Mouse (Mus musculus): ENCODE data around the gene Ankrd61. TPM values are rescaled to one million over a fixed set of nuclear protein-coding genes. Genes with fewer than 3 reads are reported as not detected.
A peak's percentile ranks its signal among the peaks of the same experiment; 100 is the strongest.

The Ankrd61 gene
- 0.22 and 0.38 TPM in 2 replicates for polyA plus RNA-seq (2016; fragmentation: Nextera tagmentation; extraction: Ambion mirVana)

DNA sequence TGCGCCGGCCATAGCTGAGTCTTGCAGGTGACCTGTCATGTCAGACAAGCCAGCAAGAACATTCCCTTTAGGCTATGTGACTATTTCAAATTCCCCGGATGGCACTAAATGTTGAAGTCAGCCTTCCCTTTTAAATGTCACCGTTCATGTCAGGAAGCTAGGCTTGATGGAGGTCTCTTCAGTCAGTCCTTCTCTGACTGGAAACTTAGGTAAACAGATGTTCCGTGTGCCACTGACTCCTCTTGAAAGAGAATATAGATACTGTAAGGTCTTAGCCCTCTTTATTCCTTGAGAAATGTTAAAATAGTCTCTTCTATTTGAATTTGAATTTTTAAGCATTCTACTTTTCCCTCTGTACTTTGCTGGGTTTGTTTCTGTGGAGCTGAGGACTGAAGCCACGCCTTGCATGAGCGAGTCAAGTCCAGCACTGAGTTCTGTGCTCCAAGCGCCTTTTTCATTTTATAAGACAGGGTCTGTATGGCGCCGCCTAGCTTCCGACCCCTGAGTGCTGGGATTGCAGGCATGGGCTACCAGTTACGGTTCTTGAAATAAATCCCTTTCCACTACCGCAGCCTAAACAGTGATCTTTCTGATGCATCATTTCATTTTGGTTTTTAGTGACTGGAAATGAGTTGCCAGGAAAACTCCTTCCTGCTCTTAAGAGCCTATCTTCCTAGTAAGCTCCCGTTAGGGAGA is at the start of gene Ankrd61:
Ankrd61 (minus strand) TSS at position 51 of the 696 bp plus-strand sequence.
- no peak for DNase-seq (ENCODE audit: low spot score)
- H3K36me3 ChIP-seq: peaks cover 92% of the 10 kb centered on the region
- WGBS: 88% methylated on average over 14 of the region's 14 CpGs

DNA sequence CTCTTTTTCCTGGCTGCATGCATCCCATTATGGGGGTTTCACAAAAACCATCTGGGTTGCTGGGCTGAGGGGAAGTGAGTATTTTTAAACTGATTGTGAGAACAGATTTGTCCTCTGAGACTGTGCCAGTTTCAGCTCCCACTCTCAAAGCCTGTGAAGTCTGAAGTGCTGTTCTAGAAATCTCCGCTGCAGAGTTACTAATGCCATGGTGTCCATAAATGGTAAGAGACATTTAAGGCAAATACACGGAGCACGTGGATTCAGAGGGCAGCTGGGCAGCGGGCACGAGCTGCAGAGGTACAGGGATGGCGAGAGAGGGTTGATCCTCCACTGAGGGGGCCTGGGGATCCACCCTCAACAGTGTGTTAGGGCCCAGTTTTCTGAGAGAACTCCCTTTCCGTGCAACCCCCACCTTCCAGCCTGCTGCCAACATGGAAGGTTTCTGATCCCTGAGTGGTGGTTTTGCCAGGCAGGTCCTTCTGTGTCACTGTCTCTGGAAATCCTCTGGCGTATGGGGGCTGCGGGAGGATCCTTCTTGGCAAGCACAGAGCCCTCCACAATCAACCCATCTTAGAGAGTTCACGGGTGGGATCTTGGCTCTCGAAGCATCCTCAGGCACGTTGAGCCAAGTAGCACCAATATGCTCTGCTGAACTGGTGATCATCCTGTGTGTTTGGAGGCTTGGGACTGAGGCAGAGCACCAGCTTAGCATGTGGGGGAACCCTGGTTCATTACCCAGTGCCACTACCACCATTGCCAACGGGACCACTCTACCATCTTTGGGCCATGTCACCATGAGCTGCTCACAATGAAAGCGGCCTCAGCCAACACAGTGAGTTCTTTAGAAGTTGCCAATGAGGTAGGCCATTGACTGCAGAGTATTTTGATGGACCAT is 46.0 kb upstream of the Ankrd61 start:
- no peaks in the 10 kb centered on the region for H3K4me1 ChIP-seq
- H3K9me3 ChIP-seq (replicated peaks): peaks cover 4% of the 10 kb centered on the region; the same call in 1 of the 2 replicates
- no peaks in the 10 kb centered on the region for H3K27me3 ChIP-seq (ENCODE audit: low read depth, poor library complexity, severe bottlenecking)
- no peaks in the 10 kb centered on the region for H3K36me3 ChIP-seq
- no peak overlapping the region for H3K27ac ChIP-seq (replicated peaks)
- no peak for DNase-seq (ENCODE audit: low spot score)
- H3K4me3 ChIP-seq: no peak overlapping the region
- 91% methylated on average over 14 of the region's 14 CpGs for WGBS

More for the DNA sequence above, at the start of gene Ankrd61:
- H3K4me3 ChIP-seq: no peak within 1 kb of the TSS
- no peak within 1 kb of the TSS for H3K27ac ChIP-seq (replicated peaks)
- H3K27me3 ChIP-seq (ENCODE audit: low read depth, poor library complexity, severe bottlenecking): no peaks in the 10 kb centered on the region
- H3K4me1 ChIP-seq: no peaks in the 10 kb centered on the region
- H3K9me3 ChIP-seq (replicated peaks): no peaks in the 10 kb centered on the region

DNA sequence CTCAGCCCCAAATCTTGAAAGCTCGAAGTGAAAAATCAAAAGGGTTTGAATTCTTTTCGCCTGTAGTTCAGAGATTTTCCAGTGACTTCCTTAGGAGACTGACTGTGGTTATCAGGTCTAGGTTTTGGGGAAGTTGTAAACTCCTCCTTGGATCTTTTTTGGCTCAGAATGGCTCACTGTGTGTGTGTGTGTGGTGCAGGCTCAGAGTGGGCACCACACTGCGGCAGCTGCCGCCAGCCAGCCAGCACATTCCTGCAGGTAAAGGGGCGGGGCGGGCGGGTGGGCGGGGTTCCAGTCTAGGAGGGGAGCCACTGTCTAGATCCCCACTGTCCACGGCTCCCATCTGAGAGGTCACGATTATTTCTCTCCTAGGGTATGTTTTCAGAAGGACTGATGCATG is 44.1 kb upstream of the Ankrd61 start:
- peaks cover 4% of the 10 kb centered on the region; the same call in 1 of the 2 replicates for H3K9me3 ChIP-seq (replicated peaks)
- no peaks in the 10 kb centered on the region for H3K36me3 ChIP-seq
- no peak overlapping the region for H3K27ac ChIP-seq (replicated peaks)
- 26% methylated on average over 10 of the region's 10 CpGs for WGBS
- H3K4me1 ChIP-seq: no peaks in the 10 kb centered on the region
- H3K27me3 ChIP-seq (ENCODE audit: low read depth, poor library complexity, severe bottlenecking): no peaks in the 10 kb centered on the region
- no peak for DNase-seq (ENCODE audit: low spot score)
- no peak overlapping the region for H3K4me3 ChIP-seq

DNA sequence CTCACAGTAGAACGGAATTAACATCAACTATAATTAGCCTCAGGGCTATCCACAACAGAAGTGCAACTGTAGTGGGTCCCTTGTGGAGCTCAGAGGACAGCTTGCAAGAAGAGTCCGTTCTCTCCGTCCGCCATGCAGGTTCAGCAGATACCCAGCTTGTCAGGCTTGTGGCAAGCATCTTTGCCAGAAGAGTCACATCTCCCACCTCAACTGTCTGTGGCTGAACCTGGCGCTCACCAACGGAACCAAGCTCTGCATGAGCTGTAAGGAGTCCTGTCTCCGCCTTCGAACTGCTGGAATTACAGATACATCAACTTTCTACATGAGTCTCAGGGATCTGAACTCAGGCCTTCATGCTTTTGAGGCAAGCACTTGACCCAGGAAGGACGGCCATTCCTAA is 38.7 kb upstream of the Ankrd61 start:
- H3K4me3 ChIP-seq: no peak overlapping the region
- H3K27me3 ChIP-seq (ENCODE audit: low read depth, poor library complexity, severe bottlenecking): no peaks in the 10 kb centered on the region
- peaks cover 11% of the 10 kb centered on the region for H3K4me1 ChIP-seq
- DNase-seq (ENCODE audit: low spot score): no peak
- WGBS: 90% methylated on average over 9 of the region's 9 CpGs
- H3K36me3 ChIP-seq: peaks cover 13% of the 10 kb centered on the region
- no peak overlapping the region for H3K27ac ChIP-seq (replicated peaks)
- H3K9me3 ChIP-seq (replicated peaks): peaks cover 4% of the 10 kb centered on the region; the same call in 1 of the 2 replicates

DNA sequence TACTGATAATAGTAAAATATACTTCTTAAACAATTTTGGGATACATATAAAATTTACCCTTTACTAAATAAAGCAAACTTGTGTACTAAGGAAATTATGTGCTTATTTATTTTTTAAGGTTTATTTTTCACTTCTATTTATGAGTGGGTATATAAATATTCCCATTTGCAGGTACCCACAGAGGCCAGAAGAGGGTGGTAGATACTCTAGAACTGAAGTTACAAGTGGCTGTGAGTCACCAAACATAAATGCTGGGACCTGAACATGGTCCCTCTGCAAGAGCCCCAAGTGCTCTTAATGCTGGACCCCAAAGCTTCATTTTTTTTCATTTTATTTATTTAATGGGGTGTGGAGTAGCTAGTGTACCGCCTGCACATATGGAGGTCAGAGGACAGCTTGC is 36.4 kb upstream of the Ankrd61 start:
- Histone ChIP-seq H3K36me3 (peaks cover 36% of the 10 kb centered on the region), H3K4me3 (no peak overlapping the region), H3K27ac (replicated peaks) (no peak overlapping the region), H3K9me3 (replicated peaks) (no peaks in the 10 kb centered on the region), H3K4me1 (peaks cover 11% of the 10 kb centered on the region), H3K27me3 (ENCODE audit: low read depth, poor library complexity, severe bottlenecking) (no peaks in the 10 kb centered on the region)
- 94% methylated on average over 1 of the region's 1 CpGs for WGBS
- DNase-seq (ENCODE audit: low spot score): no peak

DNA sequence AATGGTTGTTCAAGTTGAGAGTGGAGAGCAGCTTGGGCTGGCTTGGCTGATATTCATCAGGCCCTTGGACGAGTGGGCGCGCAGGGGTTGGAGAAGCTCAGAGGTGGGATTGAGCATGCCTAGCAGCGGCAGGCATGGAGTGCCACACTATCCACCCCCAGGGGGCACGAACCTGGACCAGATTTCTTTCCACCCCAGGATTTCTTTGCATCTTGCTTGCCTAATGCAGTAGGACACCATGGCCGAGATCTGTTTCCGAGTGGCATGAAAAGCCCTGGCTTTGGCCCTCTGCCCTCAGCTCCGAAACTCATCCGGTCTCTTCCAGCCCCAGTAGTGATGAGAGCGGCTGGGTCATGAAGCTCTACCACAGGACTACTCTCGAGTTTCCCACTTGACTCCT is 35.9 kb upstream of the Ankrd61 start:
- Histone ChIP-seq H3K4me3 (no peak overlapping the region), H3K9me3 (replicated peaks) (no peaks in the 10 kb centered on the region), H3K4me1 (peaks cover 11% of the 10 kb centered on the region), H3K36me3 (peaks cover 41% of the 10 kb centered on the region), H3K27me3 (ENCODE audit: low read depth, poor library complexity, severe bottlenecking) (no peaks in the 10 kb centered on the region), H3K27ac (replicated peaks) (no peak overlapping the region)
- DNase-seq (ENCODE audit: low spot score): no peak
- 89% methylated on average over 11 of the region's 11 CpGs for WGBS

DNA sequence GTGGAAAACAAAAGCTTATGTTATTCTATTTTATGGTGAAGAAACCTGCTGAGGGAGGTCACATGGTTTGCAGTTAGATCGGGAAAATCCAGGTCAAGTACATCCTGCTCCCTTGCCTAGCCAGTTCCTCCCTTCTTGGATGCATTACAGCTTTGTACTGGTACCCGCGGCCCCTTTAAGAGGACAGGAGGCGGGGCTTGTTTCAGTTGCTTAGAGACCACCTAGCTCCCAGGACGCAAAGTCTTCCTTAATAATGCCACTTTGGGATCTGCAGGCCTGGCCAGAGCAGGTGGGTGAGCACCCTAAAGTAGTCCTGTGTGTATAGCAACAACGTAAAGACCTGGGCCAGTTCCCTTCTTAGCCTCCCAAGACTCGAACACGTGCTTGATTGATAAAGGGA is 35.3 kb upstream of the Ankrd61 start, which contains the start of gene Rsph10b:
Rsph10b (plus strand) TSS at position 205 of the 400 bp plus-strand sequence.
- Histone ChIP-seq H3K4me1 (peaks cover 11% of the 10 kb centered on the region), H3K4me3 (peak within 1 kb of the TSS; percentile 32), H3K36me3 (peaks cover 47% of the 10 kb centered on the region), H3K9me3 (replicated peaks) (no peaks in the 10 kb centered on the region), H3K27me3 (ENCODE audit: low read depth, poor library complexity, severe bottlenecking) (no peaks in the 10 kb centered on the region), H3K27ac (replicated peaks) (no peak within 1 kb of the TSS; the same call in 1 of the 2 replicates)
- WGBS: 19% methylated on average over 8 of the region's 8 CpGs
- DNase-seq (ENCODE audit: low spot score): peak; percentile 41

DNA sequence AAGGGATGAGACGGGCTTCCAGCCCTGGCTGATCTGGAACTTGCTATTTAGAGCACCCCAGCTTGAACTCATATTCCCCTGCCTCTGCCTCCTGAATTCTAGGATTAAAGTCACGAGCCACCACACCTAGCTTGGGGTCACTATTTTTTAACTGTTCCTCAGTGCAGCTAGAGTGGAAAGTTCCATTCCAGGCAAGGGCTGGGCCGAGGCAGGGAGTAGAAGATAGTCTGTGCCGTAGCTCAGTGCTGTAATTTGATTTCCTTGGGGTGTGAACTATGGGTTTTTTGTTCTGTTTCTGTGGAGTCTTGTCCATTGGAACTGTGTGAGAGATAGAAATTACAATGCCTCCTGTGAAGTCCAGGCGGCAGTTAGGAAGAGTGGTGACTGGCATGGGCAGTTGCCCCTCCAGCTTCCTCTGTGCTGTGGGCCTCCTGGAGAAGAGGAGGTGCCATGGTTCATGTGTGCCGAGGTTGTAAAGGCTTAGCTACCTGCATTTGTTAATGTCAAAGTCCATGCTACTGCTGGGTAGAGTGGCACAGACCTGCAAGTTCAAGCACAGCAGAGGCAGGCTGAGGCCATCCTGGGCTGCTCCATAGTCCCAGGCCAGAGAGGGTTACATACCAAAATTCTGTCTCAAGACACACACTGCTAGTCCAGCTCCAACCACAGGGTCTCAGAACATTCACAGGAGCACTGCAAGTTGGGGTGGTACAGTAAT is 34.5 kb upstream of the Ankrd61 start:
- no peak for DNase-seq (ENCODE audit: low spot score)
- Histone ChIP-seq H3K27me3 (ENCODE audit: low read depth, poor library complexity, severe bottlenecking) (no peaks in the 10 kb centered on the region), H3K27ac (replicated peaks) (no peak overlapping the region), H3K4me3 (no peak overlapping the region), H3K36me3 (peaks cover 55% of the 10 kb centered on the region), H3K4me1 (peaks cover 11% of the 10 kb centered on the region), H3K9me3 (replicated peaks) (no peaks in the 10 kb centered on the region)
- 87% methylated on average over 6 of the region's 6 CpGs for WGBS

DNA sequence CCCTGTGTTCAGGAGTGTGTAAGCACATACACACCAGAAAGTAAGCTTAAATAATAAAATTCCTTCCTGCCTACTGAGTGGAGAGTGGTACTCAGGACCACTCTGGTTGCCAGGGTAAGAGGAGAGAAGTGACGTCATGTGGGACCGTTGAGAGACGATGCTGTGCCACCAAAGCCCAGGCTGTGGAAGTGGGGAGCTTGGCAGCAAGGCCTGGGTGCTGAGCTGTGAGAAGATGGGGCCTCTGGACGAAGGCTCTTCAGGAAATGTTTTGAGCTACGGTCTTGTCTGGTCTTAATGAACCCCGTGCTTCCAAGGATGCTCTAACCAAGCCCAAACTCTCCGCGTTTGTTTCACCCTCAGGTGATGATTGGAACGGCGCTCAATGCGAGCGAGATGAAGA is 33.2 kb upstream of the Ankrd61 start:
- Histone ChIP-seq H3K4me3 (no peak overlapping the region), H3K9me3 (replicated peaks) (no peaks in the 10 kb centered on the region), H3K27ac (replicated peaks) (no peak overlapping the region), H3K27me3 (ENCODE audit: low read depth, poor library complexity, severe bottlenecking) (no peaks in the 10 kb centered on the region), H3K36me3 (peaks cover 68% of the 10 kb centered on the region), H3K4me1 (peaks cover 11% of the 10 kb centered on the region)
- WGBS: 94% methylated on average over 12 of the region's 12 CpGs
- no peak for DNase-seq (ENCODE audit: low spot score)

DNA sequence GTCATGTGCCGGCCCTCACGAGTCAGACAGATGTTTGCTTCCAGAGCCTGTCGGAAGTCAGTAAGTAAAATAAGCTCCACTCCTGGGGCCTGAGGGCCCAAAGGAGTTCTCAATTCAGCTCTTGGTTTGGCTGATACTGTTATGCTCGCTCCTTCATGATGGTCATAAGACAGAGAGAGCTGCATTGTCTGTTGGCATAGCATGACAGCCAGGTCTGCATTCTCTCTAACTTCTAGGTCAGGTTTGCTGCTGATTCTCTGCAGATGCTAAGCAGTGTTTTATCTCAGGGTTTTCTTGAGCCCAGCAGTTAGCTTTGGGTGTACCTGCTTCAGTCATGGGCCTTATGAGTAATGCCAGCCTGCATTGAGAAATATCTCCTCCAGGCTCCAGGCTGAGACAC is 31.8 kb upstream of the Ankrd61 start:
- H3K4me3 ChIP-seq: no peak overlapping the region
- H3K9me3 ChIP-seq (replicated peaks): no peaks in the 10 kb centered on the region
- H3K27ac ChIP-seq (replicated peaks): no peak overlapping the region
- peaks cover 82% of the 10 kb centered on the region for H3K36me3 ChIP-seq
- DNase-seq (ENCODE audit: low spot score): no peak
- peaks cover 11% of the 10 kb centered on the region for H3K4me1 ChIP-seq
- H3K27me3 ChIP-seq (ENCODE audit: low read depth, poor library complexity, severe bottlenecking): no peaks in the 10 kb centered on the region
- 93% methylated on average over 4 of the region's 4 CpGs for WGBS

DNA sequence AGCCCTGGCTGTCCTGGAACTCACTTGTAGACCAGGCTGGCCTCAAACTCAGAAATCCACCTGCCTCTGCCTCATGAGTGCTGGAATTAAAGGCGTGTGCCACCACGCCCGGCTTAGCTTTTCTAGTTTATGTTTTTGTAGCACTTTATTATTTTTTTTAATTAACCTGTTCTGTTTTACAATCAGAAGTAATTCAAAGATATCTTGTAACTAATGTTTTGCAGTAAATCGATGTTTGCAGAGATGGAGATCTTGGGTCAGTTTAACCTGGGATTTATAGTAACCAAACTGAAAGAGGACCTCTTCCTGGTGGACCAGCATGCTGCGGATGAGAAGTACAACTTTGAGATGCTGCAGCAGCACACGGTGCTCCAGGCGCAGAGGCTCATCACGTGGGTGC is 30.4 kb upstream of the Ankrd61 start, which contains the start of gene Gm42421:
Gm42421 (plus strand) TSS at position 301 of the 400 bp plus-strand sequence.
- Histone ChIP-seq H3K27ac (replicated peaks) (no peak within 1 kb of the TSS), H3K9me3 (replicated peaks) (no peaks in the 10 kb centered on the region), H3K36me3 (peaks cover 96% of the 10 kb centered on the region), H3K4me3 (no peak within 1 kb of the TSS), H3K27me3 (ENCODE audit: low read depth, poor library complexity, severe bottlenecking) (no peaks in the 10 kb centered on the region), H3K4me1 (peaks cover 9% of the 10 kb centered on the region)
- no peak for DNase-seq (ENCODE audit: low spot score)
- 94% methylated on average over 8 of the region's 8 CpGs for WGBS

DNA sequence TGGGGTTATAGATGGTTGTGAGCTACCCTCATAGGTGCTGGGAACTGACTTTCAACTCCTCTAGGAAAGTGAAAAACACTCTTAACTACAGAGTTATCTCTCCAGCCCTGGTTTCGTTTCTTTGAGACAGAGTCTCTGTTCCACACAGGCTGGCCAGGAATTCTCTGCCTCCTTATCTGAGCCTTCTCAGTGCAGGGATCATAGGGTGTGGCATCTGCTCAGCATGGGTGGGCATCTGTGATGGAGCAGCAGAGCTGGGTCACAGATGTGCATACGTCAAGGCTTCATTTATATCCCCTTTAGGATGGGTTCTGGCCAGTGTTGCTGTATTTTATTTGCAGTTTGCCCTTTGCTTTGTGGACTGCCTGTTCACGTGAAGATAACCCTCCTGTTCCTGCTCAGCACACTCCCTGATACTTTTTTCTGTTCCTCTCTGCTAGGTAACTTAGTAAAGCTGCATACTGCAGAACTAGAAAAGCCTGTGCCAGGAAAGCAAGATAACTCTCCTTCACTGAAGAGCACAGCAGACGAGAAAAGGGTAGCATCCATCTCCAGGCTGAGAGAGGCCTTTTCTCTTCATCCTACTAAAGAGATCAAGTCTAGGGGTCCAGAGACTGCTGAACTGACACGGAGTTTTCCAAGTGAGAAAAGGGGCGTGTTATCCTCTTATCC is 27.4 kb upstream of the Ankrd61 start:
- H3K9me3 ChIP-seq (replicated peaks): no peaks in the 10 kb centered on the region
- WGBS: 91% methylated on average over 6 of the region's 6 CpGs
- H3K36me3 ChIP-seq: peaks cover 97% of the 10 kb centered on the region
- no peak overlapping the region for H3K4me3 ChIP-seq
- H3K4me1 ChIP-seq: no peaks in the 10 kb centered on the region
- no peak overlapping the region for H3K27ac ChIP-seq (replicated peaks)
- no peaks in the 10 kb centered on the region for H3K27me3 ChIP-seq (ENCODE audit: low read depth, poor library complexity, severe bottlenecking)
- DNase-seq (ENCODE audit: low spot score): no peak
